Mouse (Mus musculus) liver, embryonic 14.5 days (tissue): ENCODE measurements around the gene Rassf3.

ENCODE experiments used
- CTCF ChIP-seq: IDR thresholded peaks from 2 replicates; pipeline ENCODE4 v1.5.1; 2016; ENCODE audit warnings: antibody characterized with exemption, low read depth, control low read depth
- EP300 ChIP-seq: IDR thresholded peaks from 2 replicates; pipeline ENCODE4 v1.6.1; 2016; ENCODE audit warnings: antibody characterized with exemption, low read depth

GRCm38 (mm10) chr10:121461404-121462161 lies 14.6 kb downstream of the Rassf3 start:
- TF ChIP-seq CTCF (no peak), EP300 (no peak)
